Mouse (Mus musculus): Measurements from ENCODE around the gene D430042O09Rik. TPM values are rescaled to one million over a fixed set of nuclear protein-coding genes. Genes with fewer than 3 reads are reported as not detected.

Gene D430042O09Rik
- polyA plus RNA-seq, 1 experiment from 2014 or later, result 7.2 TPM

- no peak for ATAC-seq (ENCODE audit: low FRiP score)
Measured at GRCm38 (mm10) chr7:125833471-125833870, 125.8 kb downstream of the D430042O09Rik start.

GRCm38 (mm10) chr7:125838078-125838742 lies 130.5 kb downstream of the D430042O09Rik start:
- no peaks in the 10 kb centered on the region for H3K27me3 ChIP-seq (ENCODE audit: control insufficient read depth, insufficient read depth, low read length)
- H3K36me3 ChIP-seq (replicated peaks; ENCODE audit: control insufficient read depth, insufficient read depth), result no peaks in the 10 kb centered on the region
- H3K4me3 ChIP-seq (replicated peaks; ENCODE audit: low read length), result no peak overlapping the region
- H3K27ac ChIP-seq, result peak overlapping the region; percentile 70
- H3K9ac ChIP-seq, result no peak overlapping the region
- peaks cover 18% of the 10 kb centered on the region for H3K4me1 ChIP-seq (replicated peaks; ENCODE audit: control insufficient read depth, insufficient read depth, low read length)
- no peak overlapping the region for H3K4me2 ChIP-seq (replicated peaks)
- ATAC-seq (ENCODE audit: low FRiP score), result no peak; the same call in 1 of the 2 replicates
- no peak for DNase-seq (ENCODE audit: low spot score)
- no peaks in the 10 kb centered on the region for H3K9me3 ChIP-seq (ENCODE audit: control insufficient read depth, low read length)
- WGBS, result 33% methylated on average over 5 of the region's 5 CpGs

More at GRCm38 (mm10) chr7:125833471-125833870, 125.8 kb downstream of the D430042O09Rik start:
- 98% methylated on average over 2 of the region's 2 CpGs for WGBS
- Histone ChIP-seq H3K4me1 (replicated peaks; ENCODE audit: control insufficient read depth, insufficient read depth, low read length) (peaks cover 22% of the 10 kb centered on the region; the same call in 1 of the 2 replicates), H3K27ac (no peak overlapping the region), H3K4me3 (replicated peaks; ENCODE audit: low read length) (no peak overlapping the region), H3K27me3 (ENCODE audit: control insufficient read depth, insufficient read depth, low read length) (no peaks in the 10 kb centered on the region), H3K9me3 (ENCODE audit: control insufficient read depth, low read length) (no peaks in the 10 kb centered on the region), H3K9ac (no peak overlapping the region), H3K4me2 (replicated peaks) (no peak overlapping the region), H3K36me3 (replicated peaks; ENCODE audit: control insufficient read depth, insufficient read depth) (peaks cover 6% of the 10 kb centered on the region; the same call in 1 of the 2 replicates)
- no peak for DNase-seq (ENCODE audit: low spot score)

GRCm38 (mm10) chr7:125845611-125846010 lies 137.9 kb downstream of the D430042O09Rik start:
- 56% methylated on average over 1 of the region's 1 CpGs for WGBS
- H3K27me3 ChIP-seq (ENCODE audit: control insufficient read depth, insufficient read depth, low read length), result no peaks in the 10 kb centered on the region
- no peak overlapping the region for H3K4me3 ChIP-seq (replicated peaks; ENCODE audit: low read length)
- no peak overlapping the region for H3K4me2 ChIP-seq (replicated peaks)
- no peaks in the 10 kb centered on the region for H3K9me3 ChIP-seq (ENCODE audit: control insufficient read depth, low read length)
- no peak overlapping the region for H3K27ac ChIP-seq
- no peaks in the 10 kb centered on the region for H3K4me1 ChIP-seq (replicated peaks; ENCODE audit: control insufficient read depth, insufficient read depth, low read length)
- H3K36me3 ChIP-seq (replicated peaks; ENCODE audit: control insufficient read depth, insufficient read depth), result no peaks in the 10 kb centered on the region; the same call in 1 of the 2 replicates
- DNase-seq (ENCODE audit: low spot score), result no peak
- H3K9ac ChIP-seq, result no peak overlapping the region
- ATAC-seq (ENCODE audit: low FRiP score), result no peak

GRCm38 (mm10) chr7:125846866-125847527 lies 139.3 kb downstream of the D430042O09Rik start:
- H3K4me1 ChIP-seq (replicated peaks; ENCODE audit: control insufficient read depth, insufficient read depth, low read length), result no peaks in the 10 kb centered on the region
- H3K9ac ChIP-seq, result no peak overlapping the region
- no peak overlapping the region for H3K4me2 ChIP-seq (replicated peaks)
- H3K4me3 ChIP-seq (replicated peaks; ENCODE audit: low read length), result no peak overlapping the region
- no peaks in the 10 kb centered on the region for H3K9me3 ChIP-seq (ENCODE audit: control insufficient read depth, low read length)
- H3K36me3 ChIP-seq (replicated peaks; ENCODE audit: control insufficient read depth, insufficient read depth), result peaks cover 10% of the 10 kb centered on the region; the same call in 1 of the 2 replicates
- WGBS, result 83% methylated on average over 8 of the region's 8 CpGs
- H3K27ac ChIP-seq, result no peak overlapping the region
- DNase-seq (ENCODE audit: low spot score) (no peak), ATAC-seq (ENCODE audit: low FRiP score) (no peak)
- no peaks in the 10 kb centered on the region for H3K27me3 ChIP-seq (ENCODE audit: control insufficient read depth, insufficient read depth, low read length)

- no peaks in the 10 kb centered on the region for H3K4me1 ChIP-seq (replicated peaks; ENCODE audit: control insufficient read depth, insufficient read depth, low read length)
- H3K9me3 ChIP-seq (ENCODE audit: control insufficient read depth, low read length), result no peaks in the 10 kb centered on the region
- no peak overlapping the region for H3K27ac ChIP-seq
- no peaks in the 10 kb centered on the region for H3K27me3 ChIP-seq (ENCODE audit: control insufficient read depth, insufficient read depth, low read length)
- ATAC-seq (ENCODE audit: low FRiP score) (no peak), DNase-seq (ENCODE audit: low spot score) (no peak)
- no peak overlapping the region for H3K4me3 ChIP-seq (replicated peaks; ENCODE audit: low read length)
- H3K36me3 ChIP-seq (replicated peaks; ENCODE audit: control insufficient read depth, insufficient read depth), result peaks cover 10% of the 10 kb centered on the region; the same call in 1 of the 2 replicates
- no peak overlapping the region for H3K9ac ChIP-seq
- WGBS, result 98% methylated on average over 2 of the region's 2 CpGs
- no peak overlapping the region for H3K4me2 ChIP-seq (replicated peaks)
Measured at GRCm38 (mm10) chr7:125847528-125847866, 139.8 kb downstream of the D430042O09Rik start.

- Histone ChIP-seq H3K4me3 (replicated peaks; ENCODE audit: low read length) (no peak overlapping the region), H3K27ac (no peak overlapping the region), H3K9me3 (ENCODE audit: control insufficient read depth, low read length) (no peaks in the 10 kb centered on the region), H3K27me3 (ENCODE audit: control insufficient read depth, insufficient read depth, low read length) (no peaks in the 10 kb centered on the region), H3K36me3 (replicated peaks; ENCODE audit: control insufficient read depth, insufficient read depth) (no peaks in the 10 kb centered on the region), H3K4me2 (replicated peaks) (no peak overlapping the region), H3K4me1 (replicated peaks; ENCODE audit: control insufficient read depth, insufficient read depth, low read length) (peaks cover 6% of the 10 kb centered on the region; the same call in 1 of the 2 replicates), H3K9ac (no peak overlapping the region)
- no peak for ATAC-seq (ENCODE audit: low FRiP score)
- DNase-seq (ENCODE audit: low spot score), result no peak
- WGBS, result 81% methylated on average over 3 of the region's 3 CpGs
Measured at GRCm38 (mm10) chr7:125859564-125859963, 151.9 kb downstream of the D430042O09Rik start.

- DNase-seq (ENCODE audit: low spot score) (no peak), ATAC-seq (ENCODE audit: low FRiP score) (no peak)
- Histone ChIP-seq H3K27ac (no peak overlapping the region), H3K9me3 (ENCODE audit: control insufficient read depth, low read length) (no peaks in the 10 kb centered on the region), H3K36me3 (replicated peaks; ENCODE audit: control insufficient read depth, insufficient read depth) (no peaks in the 10 kb centered on the region), H3K4me1 (replicated peaks; ENCODE audit: control insufficient read depth, insufficient read depth, low read length) (peaks cover 14% of the 10 kb centered on the region), H3K27me3 (ENCODE audit: control insufficient read depth, insufficient read depth, low read length) (no peaks in the 10 kb centered on the region), H3K4me2 (replicated peaks) (no peak overlapping the region), H3K4me3 (replicated peaks; ENCODE audit: low read length) (no peak overlapping the region), H3K9ac (no peak overlapping the region)
- 89% methylated on average over 9 of the region's 9 CpGs for WGBS
Measured at GRCm38 (mm10) chr7:125860421-125860820, 152.7 kb downstream of the D430042O09Rik start.

- 36% methylated on average over 1 of the region's 1 CpGs for WGBS
- Histone ChIP-seq H3K4me2 (replicated peaks) (no peak overlapping the region), H3K27ac (peak overlapping the region; percentile 62; the same call in 1 of the 2 replicates), H3K4me3 (replicated peaks; ENCODE audit: low read length) (no peak overlapping the region), H3K4me1 (replicated peaks; ENCODE audit: control insufficient read depth, insufficient read depth, low read length) (peaks cover 16% of the 10 kb centered on the region), H3K9ac (no peak overlapping the region), H3K27me3 (ENCODE audit: control insufficient read depth, insufficient read depth, low read length) (no peaks in the 10 kb centered on the region), H3K9me3 (ENCODE audit: control insufficient read depth, low read length) (no peaks in the 10 kb centered on the region), H3K36me3 (replicated peaks; ENCODE audit: control insufficient read depth, insufficient read depth) (no peaks in the 10 kb centered on the region)
- peak; percentile 55 for DNase-seq (ENCODE audit: low spot score)
- ATAC-seq (ENCODE audit: low FRiP score), result no peak
Measured at GRCm38 (mm10) chr7:125864026-125864425, 156.3 kb downstream of the D430042O09Rik start.

GRCm38 (mm10) chr7:125865234-125865633 lies 157.5 kb downstream of the D430042O09Rik start:
- WGBS, result 39% methylated on average over 11 of the region's 11 CpGs
- H3K27me3 ChIP-seq (ENCODE audit: control insufficient read depth, insufficient read depth, low read length), result no peaks in the 10 kb centered on the region
- H3K4me2 ChIP-seq (replicated peaks), result no peak overlapping the region
- H3K4me3 ChIP-seq (replicated peaks; ENCODE audit: low read length), result no peak overlapping the region
- H3K4me1 ChIP-seq (replicated peaks; ENCODE audit: control insufficient read depth, insufficient read depth, low read length), result peaks cover 16% of the 10 kb centered on the region
- H3K9ac ChIP-seq, result no peak overlapping the region
- peak; percentile 28 for DNase-seq (ENCODE audit: low spot score)
- no peaks in the 10 kb centered on the region for H3K9me3 ChIP-seq (ENCODE audit: control insufficient read depth, low read length)
- H3K36me3 ChIP-seq (replicated peaks; ENCODE audit: control insufficient read depth, insufficient read depth), result no peaks in the 10 kb centered on the region
- ATAC-seq (ENCODE audit: low FRiP score), result no peak; the same call in 1 of the 2 replicates
- peak overlapping the region; percentile 62 for H3K27ac ChIP-seq
